Mouse (Mus musculus) adrenal gland, adult (tissue): ENCODE measurements around the gene Ms4a2.

Experiments
- DNase-seq, 2 experiments: peaks; one replicate each; pipeline ENCODE4 v3.0.0; 2022 to 2023; ENCODE audit warnings: low spot score in 1 of 2; ENCODE audit not compliant: inconsistent age in 2 of 2

Gene Ms4a2

GRCm38 (mm10) chr19:11623551-11623950, at the start of gene Ms4a2:
Ms4a2 (minus strand) TSS chr19:11623719.
- DNase-seq = no peak

GRCm38 (mm10) chr19:11661562-11661961, 38.0 kb upstream of the Ms4a2 start:
- DNase-seq = no peak

GRCm38 (mm10) chr19:11660459-11660858, 36.9 kb upstream of the Ms4a2 start, which contains the start of gene Oosp2:
Oosp2 (minus strand) TSS chr19:11660559.
- DNase-seq = no peak

GRCm38 (mm10) chr19:11659142-11659541, 35.6 kb upstream of the Ms4a2 start:
- no peak for DNase-seq

GRCm38 (mm10) chr19:11649564-11649963, 26.0 kb upstream of the Ms4a2 start:
- DNase-seq = no peak

- no peak for DNase-seq
These were observed 22.6 kb upstream of the Ms4a2 start for GRCm38 (mm10) chr19:11646166-11646565.

GRCm38 (mm10) chr19:11640732-11641131, 17.2 kb upstream of the Ms4a2 start, which contains the start of gene Ms4a3:
Ms4a3 (minus strand) TSS chr19:11640851.
- DNase-seq = no peak

DNA sequence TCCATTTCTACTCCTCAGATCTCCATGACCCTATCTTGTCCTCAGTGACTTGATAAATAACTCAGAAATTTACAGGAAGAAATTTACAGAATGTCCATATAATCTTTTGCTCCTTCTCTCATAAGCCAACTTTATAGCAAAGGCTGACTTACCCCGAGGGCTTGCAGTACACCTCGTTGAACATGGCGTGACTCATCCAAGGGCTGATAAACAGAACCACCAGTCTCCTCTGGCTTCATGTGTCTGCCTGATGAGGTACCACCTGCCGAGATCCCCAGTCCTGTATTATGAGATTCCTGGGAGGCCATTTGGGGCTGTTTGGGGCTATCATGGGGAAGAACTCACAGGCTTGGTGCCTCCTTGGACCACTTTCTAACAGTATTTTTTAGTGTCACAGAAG, 15.5 kb upstream of the Ms4a2 start:
- no peak for DNase-seq

GRCm38 (mm10) chr19:11635572-11635971, 12.1 kb upstream of the Ms4a2 start:
- DNase-seq = no peak

DNA sequence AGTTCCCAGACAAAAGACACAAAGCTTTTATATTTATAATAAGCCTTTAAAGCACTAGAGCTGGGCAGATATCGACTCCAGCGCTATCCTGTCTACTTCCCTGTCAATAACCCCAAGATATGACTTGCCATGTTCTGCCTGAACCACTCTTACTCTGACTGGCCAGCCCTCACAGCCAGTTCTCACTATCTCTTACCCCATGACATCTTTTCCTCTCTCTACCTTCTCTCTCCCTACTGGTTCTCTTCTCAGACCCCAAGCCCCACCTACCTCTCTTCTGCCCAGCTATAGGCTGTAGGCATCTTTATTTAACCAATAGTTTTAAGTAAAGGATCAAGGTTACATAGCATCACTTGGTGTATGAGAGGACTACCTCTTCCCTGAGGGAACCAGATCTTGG, 10.8 kb upstream of the Ms4a2 start:
- no peak for DNase-seq

- no peak for DNase-seq
These were observed 10.2 kb upstream of the Ms4a2 start for GRCm38 (mm10) chr19:11633732-11634131.

DNA sequence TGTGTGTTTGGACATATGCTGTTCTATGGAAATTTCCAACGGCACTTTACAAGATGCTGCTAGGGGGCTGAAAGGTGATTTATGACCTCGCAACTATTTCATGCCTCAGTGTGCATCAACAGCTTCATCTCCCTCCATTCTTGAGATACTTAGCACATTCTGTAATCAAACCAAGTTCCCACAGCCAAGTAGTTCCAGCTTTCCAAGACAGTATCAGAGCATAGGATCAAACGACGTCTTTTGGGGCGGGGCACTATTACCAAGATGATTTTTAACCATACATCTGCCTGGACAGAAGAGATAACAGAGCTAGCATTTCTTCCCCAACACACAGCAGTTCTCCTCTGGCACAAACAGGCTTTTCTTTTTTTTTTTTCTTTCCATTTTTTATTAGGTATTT, 1.7 kb upstream of the Ms4a2 start:
- DNase-seq = no peak

GRCm38 (mm10) chr19:11624800-11625199, 1.3 kb upstream of the Ms4a2 start:
- no peak for DNase-seq

GRCm38 (mm10) chr19:11617983-11618382, 5.5 kb downstream of the Ms4a2 start:
- DNase-seq = no peak

DNA sequence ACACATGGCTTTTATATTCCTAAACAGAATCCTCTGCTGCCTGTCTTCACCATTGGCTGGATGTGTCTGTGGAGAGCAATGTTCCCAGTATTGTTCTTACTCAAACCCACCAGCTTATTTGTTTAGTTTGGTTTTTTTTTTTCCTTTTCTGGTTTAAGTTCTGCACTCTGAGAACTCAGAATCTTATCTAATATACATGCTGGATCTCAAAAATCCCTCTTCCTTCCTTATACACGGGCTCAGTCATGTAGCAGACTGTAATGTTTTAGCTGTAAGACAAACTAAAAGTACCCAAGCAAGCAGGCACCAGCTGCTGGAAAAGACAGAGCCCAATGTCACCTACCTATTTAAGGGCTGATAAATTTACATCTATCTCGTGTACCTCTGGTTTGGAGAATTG, 8.7 kb downstream of the Ms4a2 start:
- no peak for DNase-seq

DNA sequence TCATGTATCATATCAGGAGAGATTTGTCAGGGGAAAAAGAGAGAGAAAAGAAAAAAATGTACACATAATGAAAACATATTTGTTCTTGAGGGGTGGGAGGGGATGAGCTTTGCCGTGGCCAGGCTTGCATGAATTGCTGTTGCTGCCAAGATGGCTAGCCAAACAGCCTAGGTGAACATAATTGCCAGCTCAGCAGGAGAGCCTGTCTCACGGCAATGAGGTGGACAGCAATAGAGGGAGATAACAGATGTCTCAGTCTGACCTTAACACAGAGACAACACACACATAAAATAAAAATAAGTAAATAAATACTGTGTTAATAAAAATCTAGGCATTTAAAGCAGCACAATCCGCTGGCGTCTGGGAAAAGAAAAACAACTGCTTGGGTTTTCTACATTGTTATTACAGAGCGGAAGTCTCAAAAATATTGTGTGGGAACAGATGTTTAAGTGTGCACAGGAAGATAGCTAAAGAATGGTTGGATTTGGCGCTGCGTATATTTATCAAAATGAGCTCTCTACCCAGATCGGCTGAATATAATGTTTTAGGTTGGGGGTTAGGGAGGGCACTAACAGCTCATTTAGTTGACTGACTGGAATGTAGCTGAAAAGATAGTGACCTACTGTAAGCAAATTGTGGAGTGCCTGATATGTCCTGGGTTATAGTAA, 9.6 kb downstream of the Ms4a2 start:
- no peak for DNase-seq

GRCm38 (mm10) chr19:11613084-11613483, 10.4 kb downstream of the Ms4a2 start:
- no peak for DNase-seq

GRCm38 (mm10) chr19:11612293-11612692, 11.2 kb downstream of the Ms4a2 start:
- no peak for DNase-seq

DNA sequence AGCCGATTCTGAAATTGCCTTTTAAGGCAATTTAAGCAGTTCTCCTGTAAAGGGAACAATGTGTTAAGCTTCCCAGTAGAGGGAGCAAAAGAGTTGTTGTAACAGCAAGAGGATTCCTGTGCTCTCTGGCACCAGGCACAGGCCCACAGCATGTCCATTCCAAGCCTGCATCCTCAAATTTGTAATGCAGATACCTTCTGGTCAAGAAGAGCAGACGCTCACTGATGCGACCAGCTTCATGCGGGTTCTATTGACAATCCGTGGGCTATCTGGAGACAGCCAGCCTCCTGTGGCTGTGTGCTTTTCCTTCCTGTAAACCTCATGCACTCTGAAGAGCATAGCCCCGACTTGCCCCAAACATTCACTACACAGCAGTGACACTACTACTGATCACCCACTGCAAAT, 12.0 kb downstream of the Ms4a2 start:
- DNase-seq = peak in 1 of 2 experiments; percentile 74

DNA sequence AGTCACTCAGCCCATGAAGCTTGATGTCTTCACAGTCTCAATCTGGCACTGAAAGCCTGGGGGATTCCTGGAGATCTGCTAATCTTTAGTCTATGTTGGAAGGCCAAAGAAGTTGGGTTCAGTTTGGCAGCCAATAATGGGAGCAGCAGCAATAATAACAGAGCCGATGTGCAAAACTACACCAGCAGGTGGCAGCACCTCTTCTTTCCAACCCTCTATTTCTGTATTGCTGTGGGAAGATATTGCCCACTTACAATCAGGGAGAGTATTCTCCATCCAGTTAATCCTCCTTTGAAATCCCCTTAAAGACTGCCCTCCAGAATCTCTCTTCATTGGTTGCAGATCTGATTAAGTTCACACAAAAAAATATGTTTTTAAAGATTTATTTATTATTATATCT, 15.3 kb downstream of the Ms4a2 start:
- peak in 1 of 2 experiments; percentile 75 for DNase-seq

DNA sequence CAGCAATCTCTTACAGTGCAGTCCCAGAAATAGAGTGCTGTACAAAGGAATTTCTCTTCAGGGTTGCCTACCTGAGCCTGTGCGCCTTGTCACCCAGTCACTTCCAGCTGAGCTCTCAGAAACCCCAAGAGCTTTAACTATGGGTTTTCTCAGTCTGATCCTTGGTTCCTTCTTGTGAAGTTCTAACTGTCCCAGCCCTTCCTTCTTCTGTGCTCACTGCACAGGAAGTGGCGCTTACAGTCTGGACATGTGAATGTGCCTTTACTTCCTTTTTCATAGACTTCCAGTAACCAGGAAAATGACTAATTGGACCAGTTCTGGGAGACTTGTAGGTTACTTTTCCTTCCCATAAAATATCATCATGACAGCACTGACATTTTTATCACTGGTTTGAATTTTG, 18.9 kb downstream of the Ms4a2 start, which contains the start of gene Ms4a6d:
Ms4a6d (minus strand) TSS at position 247 of the 400 bp plus-strand sequence.
- no peak for DNase-seq

DNA sequence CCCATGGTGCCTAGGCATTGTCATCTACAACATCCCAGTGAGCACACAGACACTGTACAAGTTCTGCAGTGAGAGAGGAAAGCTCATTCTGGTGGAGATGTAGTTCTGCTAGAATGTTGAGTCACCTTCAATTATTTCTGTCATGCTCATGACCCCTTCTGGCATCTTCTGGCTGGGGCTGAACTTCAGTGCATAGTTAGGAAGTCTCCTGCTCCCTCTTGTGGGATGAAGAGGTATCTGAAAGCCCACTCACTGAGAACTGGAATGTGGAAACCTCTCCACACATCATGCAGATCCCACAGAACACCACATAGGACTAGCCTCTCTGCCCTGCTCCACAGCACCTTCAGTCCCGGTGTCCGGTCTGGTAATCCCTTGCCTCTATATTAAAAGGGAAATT, 21.5 kb downstream of the Ms4a2 start:
- peak; percentile 22 to 57 for DNase-seq

DNA sequence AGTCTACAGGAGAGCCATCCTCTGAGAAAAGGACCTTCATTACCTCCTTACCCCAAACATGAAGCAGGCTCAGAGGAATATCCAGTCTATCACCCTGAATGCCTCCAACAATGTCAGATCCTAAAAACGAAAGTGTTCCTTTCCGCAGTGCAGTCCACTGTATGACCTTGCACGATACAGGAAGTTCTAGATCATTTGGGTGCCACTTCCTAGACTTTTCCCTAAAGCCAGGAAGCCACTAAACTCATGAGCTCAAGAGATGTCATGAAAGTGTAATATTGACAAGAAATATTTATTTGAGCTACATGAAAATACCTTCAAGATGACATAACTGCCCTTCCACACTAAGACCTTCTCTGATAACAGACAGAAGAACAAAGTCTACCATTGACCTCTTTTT, 22.2 kb downstream of the Ms4a2 start:
- DNase-seq = no peak
